In genomic region chr16:49839681-49840535, GRCm38 (mm10) we compare ENCODE assay signal across 8 mouse cellular contexts. TPM values are rescaled to one million over a fixed set of nuclear protein-coding genes. Genes with fewer than 3 reads are reported as not detected.
DNase-seq lines count a peak whose midpoint lies in the region; ATAC-seq and TF ChIP-seq lines count a peak whose summit lies in the region.

No protein-coding gene starts in this region.

- ATAC-seq in forebrain, embryonic 12.5 days (ENCODE audit: low FRiP score): 0 out of 2 replicates have a peak, but pooled peaks have one; percentile 11
- ATAC-seq in intestine, embryonic 14.5 days (replicated peaks; ENCODE audit: low FRiP score, low TSS enrichment, low read depth): no peak
- peak; percentile 79 for ATAC-seq in lung, postnatal 0 days

- intact Hi-C loops in gastrocnemius, postnatal 14 days (cut with DNase I; ENCODE audit: low total_unique reads): no loop called here

- peak; percentile 22 for TF ChIP-seq CTCF in layer of hippocampus, adult 2 months (conservative IDR thresholded peaks at IDR 0.05)
- TF ChIP-seq CTCF in lung, postnatal 0 days (IDR thresholded peaks at IDR 0.05): peak; percentile 6; the same call in 1 of the 2 replicates
- TF ChIP-seq CTCF in spleen, adult 2 months (IDR thresholded peaks at IDR 0.05; ENCODE audit: extremely low read depth, insufficient read depth, insufficient read length, insufficient replicate concordance): 0 out of 2 replicates have a peak, but pooled peaks have one; percentile 3

- no peak overlapping the region for H3K4me3 ChIP-seq in layer of hippocampus, adult 2 months
- H3K4me3 ChIP-seq in forebrain, embryonic 12.5 days (replicated peaks): no peak overlapping the region
- H3K4me3 ChIP-seq in intestine, embryonic 14.5 days (ENCODE audit: low read depth, low read length): no peak overlapping the region
- H3K4me3 ChIP-seq in lung, postnatal 0 days (ENCODE audit: low read depth, low read length): no peak overlapping the region
- peak overlapping the region; percentile 32 for H3K4me3 ChIP-seq in spleen, adult 2 months (ENCODE audit: extremely low read depth, insufficient read depth, insufficient read length)

- no peak overlapping the region for H3K27ac ChIP-seq in layer of hippocampus, adult 2 months
- no peak overlapping the region for H3K27ac ChIP-seq in forebrain, embryonic 12.5 days
- no peak overlapping the region for H3K27ac ChIP-seq in intestine, embryonic 14.5 days (ENCODE audit: low read depth)
- H3K27ac ChIP-seq in lung, postnatal 0 days (ENCODE audit: low read length): no peak overlapping the region
- peak overlapping the region; percentile 94 for H3K27ac ChIP-seq in spleen, adult 2 months (ENCODE audit: insufficient read depth, low read length)

- peak; percentile 11; the same call in 1 of the 2 replicates for TF ChIP-seq POLR2A in spleen, adult 2 months (IDR thresholded peaks at IDR 0.05; ENCODE audit: low read depth, low read length)

- H3K4me1 ChIP-seq in forebrain, embryonic 12.5 days: peaks cover 7% of the 10 kb centered on the region; the same call in 1 of the 2 replicates
- no peaks in the 10 kb centered on the region for H3K4me1 ChIP-seq in intestine, embryonic 14.5 days (replicated peaks; ENCODE audit: control insufficient read depth, insufficient read depth, low read length)
- no peaks in the 10 kb centered on the region for H3K4me1 ChIP-seq in lung, postnatal 0 days (ENCODE audit: insufficient read depth, low read depth, low read length)
- H3K4me1 ChIP-seq in spleen, adult 2 months (ENCODE audit: control insufficient read depth, insufficient read depth, insufficient read length): peaks cover 13% of the 10 kb centered on the region

- H3K4me2 ChIP-seq in forebrain, embryonic 12.5 days: no peak overlapping the region
- H3K4me2 ChIP-seq in intestine, embryonic 14.5 days (ENCODE audit: low read length): 0 out of 2 replicates have a peak overlapping the region, but pooled peaks have one; percentile 3
- 0 out of 2 replicates have a peak overlapping the region, but pooled peaks have one; percentile 1 for H3K4me2 ChIP-seq in lung, postnatal 0 days (replicated peaks; ENCODE audit: low read depth, low read length)

- TF ChIP-seq EP300 in lung, postnatal 0 days (IDR thresholded peaks at IDR 0.05): peak; percentile 87

- H3K9ac ChIP-seq in forebrain, embryonic 12.5 days: no peak overlapping the region
- no peak overlapping the region for H3K9ac ChIP-seq in intestine, embryonic 14.5 days (ENCODE audit: low read length)
- H3K9ac ChIP-seq in lung, postnatal 0 days (replicated peaks; ENCODE audit: low read depth): no peak overlapping the region

- peak in 1 of 2 experiments; percentile 28 for DNase-seq in layer of hippocampus, adult 2 months (ENCODE audit: low spot score in 2 of 2)
- DNase-seq in layer of hippocampus, adult 11-12 months (ENCODE audit: low spot score): no peak
- DNase-seq in adipocyte (ENCODE audit: low spot score): peak; percentile 64
- DNase-seq in intestine, embryonic 14.5 days (ENCODE audit: low spot score): no peak
- peak; percentile 70 for DNase-seq in lung, postnatal 0 days (ENCODE audit: low spot score)
- peak; percentile 80 to 82 for DNase-seq in spleen, adult 2 months (ENCODE audit: low read depth in 1 of 2, low spot score in 2 of 2)
- DNase-seq in gastrocnemius, postnatal 14 days: no peak

- no peaks in the 10 kb centered on the region for H3K36me3 ChIP-seq in forebrain, embryonic 12.5 days (replicated peaks)
- no peaks in the 10 kb centered on the region for H3K36me3 ChIP-seq in intestine, embryonic 14.5 days (ENCODE audit: control insufficient read depth, insufficient read depth, low read length)
- no peaks in the 10 kb centered on the region for H3K36me3 ChIP-seq in lung, postnatal 0 days (ENCODE audit: insufficient read depth, low read length)
- H3K36me3 ChIP-seq in spleen, adult 2 months (ENCODE audit: control insufficient read depth, insufficient read depth, low read length): no peaks in the 10 kb centered on the region

- no peaks in the 10 kb centered on the region for H3K9me3 ChIP-seq in forebrain, embryonic 12.5 days
- no peaks in the 10 kb centered on the region for H3K9me3 ChIP-seq in intestine, embryonic 14.5 days (ENCODE audit: control insufficient read depth, low read length)
- no peaks in the 10 kb centered on the region for H3K9me3 ChIP-seq in lung, postnatal 0 days (ENCODE audit: low read length)

- H3K27me3 ChIP-seq in forebrain, embryonic 12.5 days: no peaks in the 10 kb centered on the region
- H3K27me3 ChIP-seq in intestine, embryonic 14.5 days (replicated peaks; ENCODE audit: control insufficient read depth, insufficient read depth, low read length): no peaks in the 10 kb centered on the region
- H3K27me3 ChIP-seq in lung, postnatal 0 days (replicated peaks; ENCODE audit: insufficient read depth, low read length): no peaks in the 10 kb centered on the region
- H3K27me3 ChIP-seq in spleen, adult 2 months (ENCODE audit: control insufficient read depth, insufficient read depth, low read length): no peaks in the 10 kb centered on the region

- WGBS in forebrain, embryonic 12.5 days: 67% methylated on average over 15 of the region's 15 CpGs
- WGBS in intestine, embryonic 14.5 days: 51% methylated on average over 15 of the region's 15 CpGs
- WGBS in lung, postnatal 0 days: 44% methylated on average over 15 of the region's 15 CpGs
- 5% methylated on average over 15 of the region's 15 CpGs for WGBS in spleen, adult 2 months

RNA-seq across cellular contexts. Expression of gene Cd47, which starts 39.6 kb away (rescaled TPM):
- total RNA-seq in layer of hippocampus, adult 2 months (2021): 100 to 1,000 TPM; 220 to 223 TPM
- 61.0 and 61.4 TPM in 2 replicates for polyA plus RNA-seq in forebrain, embryonic 12.5 days (2016; fragmentation: Nextera tagmentation; extraction: Ambion mirVana)
- polyA plus RNA-seq in intestine, embryonic 14.5 days (2014; fragmentation: Nextera tagmentation; extraction: Ambion mirVana): 68.0 and 74.7 TPM in 2 replicates
- 219 and 245 TPM in 2 replicates for polyA plus RNA-seq in lung, postnatal 0 days (2015; fragmentation: Nextera tagmentation; extraction: Ambion mirVana)
- 56.8 and 83.9 TPM in 2 replicates for polyA plus RNA-seq in spleen, adult 2 months (2012; rRNA removed)
- 10 to 100 TPM; 34.8 to 37.3 TPM for total RNA-seq in gastrocnemius, postnatal 14 days (2021)

Comparison
In these comparisons a context has a peak if more than half of its experiments do, and no peak if none do; other contexts are left out.
1. DNase-seq: peak in adipocyte (single experiment), lung, postnatal 0 days (single experiment) and spleen, adult 2 months (2 of 2); none in layer of hippocampus, adult 11-12 months (single experiment), intestine, embryonic 14.5 days (single experiment) and gastrocnemius, postnatal 14 days (single experiment).
2. Peak in every context shown above with its lines, with median percentiles within 50 percentile points of each other: CTCF ChIP-seq.